14 mouse cellular contexts compared by ENCODE assay signal in genomic region chr16:94055576-94055975, GRCm38 (mm10). TPM values are rescaled to one million over a fixed set of nuclear protein-coding genes. Genes with fewer than 3 reads are reported as not detected.
"Had no signal": no experiment of that assay in that cellular context is flagged by ENCODE, and none has a peak within 500 bp of the region (broad histone marks: within the 10 kb centered on the region; RNA-seq: fewer than 3 reads in every experiment).

No protein-coding gene starts in this region.

- ATAC-seq: inflammation-experienced regulatory T-cells, adult 6 months had no signal

- H3K36me3 ChIP-seq: limb, embryonic 10.5 days; liver, embryonic 15.5 days; neural tube, embryonic 12.5 days had no signal

- H3K4me3 ChIP-seq: limb, embryonic 10.5 days; liver, embryonic 15.5 days; neural tube, embryonic 12.5 days had no signal

- H3K9me3 ChIP-seq: limb, embryonic 10.5 days; liver, embryonic 15.5 days; neural tube, embryonic 12.5 days had no signal

- H3K27ac ChIP-seq: limb, embryonic 10.5 days; liver, embryonic 15.5 days; neural tube, embryonic 12.5 days had no signal

- H3K9ac ChIP-seq: liver, embryonic 15.5 days; neural tube, embryonic 12.5 days had no signal

- H3K4me1 ChIP-seq: liver, embryonic 15.5 days; neural tube, embryonic 12.5 days had no signal

- H3K27me3 ChIP-seq: liver, embryonic 15.5 days; neural tube, embryonic 12.5 days had no signal

- H3K4me2 ChIP-seq: liver, embryonic 11.5 days; liver, embryonic 15.5 days; neural tube, embryonic 12.5 days had no signal

- DNase-seq: kidney, adult 8-10 months; kidney, postnatal 25 days; lung, adult 2 months; lung, postnatal 36 days; midbrain, embryonic 14.5 days; right cerebral cortex, postnatal 14 days; thymus, postnatal 36 days had no signal

RNA-seq across cellular contexts. Expression of gene Sim2, which starts 29.2 kb away (rescaled TPM):
- polyA plus RNA-seq: inflammation-experienced regulatory T-cells, adult 6 months; liver, embryonic 15.5 days; midbrain, embryonic 14.5 days had no signal

RNA-seq across cellular contexts. Expression of gene Cldn14, which starts 46.9 kb away (rescaled TPM):
- polyA plus RNA-seq: inflammation-experienced regulatory T-cells, adult 6 months; limb, embryonic 10.5 days; limb, embryonic 14.5 days; midbrain, embryonic 14.5 days; thymus, postnatal 0 days had no signal
